Mouse (Mus musculus): ENCODE results near the gene Stk38l. TPM values are rescaled to one million over a fixed set of nuclear protein-coding genes. Genes with fewer than 3 reads are reported as not detected.
A peak's percentile ranks its signal among the peaks of the same experiment; 100 is the strongest.

Stk38l gene
- 10 to 100 TPM; 25.4 to 29.1 TPM for total RNA-seq (2021)

DNA sequence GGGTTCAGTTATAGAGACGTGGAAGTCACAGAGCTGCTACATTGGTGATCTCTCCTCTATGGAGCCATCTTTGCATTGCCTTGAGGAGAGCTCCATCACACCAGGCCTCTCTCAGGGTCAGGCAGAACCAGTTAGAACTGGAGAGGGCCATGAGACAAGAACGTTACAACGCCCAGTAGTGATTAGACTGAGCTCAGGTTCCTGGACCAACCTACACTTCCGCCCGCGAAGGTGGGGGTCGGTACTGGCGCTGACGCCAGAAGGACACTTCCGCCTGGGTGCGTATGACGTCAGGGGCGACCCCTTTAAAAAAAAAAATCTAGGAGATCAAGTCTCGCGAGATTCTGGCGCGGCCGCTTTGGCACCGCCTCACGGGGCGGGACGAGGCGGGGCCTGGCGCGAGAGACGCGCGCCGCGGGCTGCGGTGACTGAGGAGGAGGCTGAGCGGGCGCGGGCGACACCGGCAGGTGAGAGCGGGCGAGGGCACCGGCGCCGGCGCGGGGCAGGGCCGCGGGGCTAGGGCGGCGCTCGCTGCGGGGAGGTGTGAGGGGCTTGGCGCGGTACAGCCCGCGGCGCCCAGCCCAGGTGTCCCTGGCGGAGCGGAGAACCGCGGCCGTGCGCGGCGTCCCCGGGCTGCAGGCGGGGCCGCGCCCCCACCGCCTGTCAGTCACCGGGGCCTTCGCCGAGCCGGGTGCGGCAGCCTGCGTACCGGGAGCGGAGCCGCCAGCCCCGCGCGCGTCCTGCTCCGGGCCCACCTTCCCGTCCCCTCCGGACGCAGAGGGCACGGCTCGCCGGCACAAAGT is at the start of gene Stk38l:
Stk38l (plus strand) TSS at position 415 of the 803 bp plus-strand sequence.
- DNase-seq, result peak; percentile 97

DNA sequence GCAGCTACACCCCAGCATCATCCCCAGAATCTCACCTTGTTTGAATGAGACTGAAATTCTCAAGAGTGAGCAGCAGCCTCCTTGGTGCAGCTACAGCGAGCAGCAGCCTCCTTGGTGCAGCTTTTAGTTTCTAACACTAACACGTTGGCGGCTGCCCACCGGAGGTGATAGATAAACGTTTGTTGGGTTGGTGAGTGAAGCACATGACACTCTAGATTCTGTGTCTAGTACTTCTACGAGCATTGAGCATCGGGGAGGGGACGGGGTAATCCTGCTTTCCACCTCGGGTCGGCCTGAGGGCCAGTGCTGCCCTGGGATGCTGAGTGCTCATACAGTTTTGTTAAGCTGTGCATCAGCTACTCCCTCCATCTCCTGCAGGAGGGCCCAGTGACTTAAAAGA is 47.9 kb upstream of the Stk38l start:
- no peak for DNase-seq

DNA sequence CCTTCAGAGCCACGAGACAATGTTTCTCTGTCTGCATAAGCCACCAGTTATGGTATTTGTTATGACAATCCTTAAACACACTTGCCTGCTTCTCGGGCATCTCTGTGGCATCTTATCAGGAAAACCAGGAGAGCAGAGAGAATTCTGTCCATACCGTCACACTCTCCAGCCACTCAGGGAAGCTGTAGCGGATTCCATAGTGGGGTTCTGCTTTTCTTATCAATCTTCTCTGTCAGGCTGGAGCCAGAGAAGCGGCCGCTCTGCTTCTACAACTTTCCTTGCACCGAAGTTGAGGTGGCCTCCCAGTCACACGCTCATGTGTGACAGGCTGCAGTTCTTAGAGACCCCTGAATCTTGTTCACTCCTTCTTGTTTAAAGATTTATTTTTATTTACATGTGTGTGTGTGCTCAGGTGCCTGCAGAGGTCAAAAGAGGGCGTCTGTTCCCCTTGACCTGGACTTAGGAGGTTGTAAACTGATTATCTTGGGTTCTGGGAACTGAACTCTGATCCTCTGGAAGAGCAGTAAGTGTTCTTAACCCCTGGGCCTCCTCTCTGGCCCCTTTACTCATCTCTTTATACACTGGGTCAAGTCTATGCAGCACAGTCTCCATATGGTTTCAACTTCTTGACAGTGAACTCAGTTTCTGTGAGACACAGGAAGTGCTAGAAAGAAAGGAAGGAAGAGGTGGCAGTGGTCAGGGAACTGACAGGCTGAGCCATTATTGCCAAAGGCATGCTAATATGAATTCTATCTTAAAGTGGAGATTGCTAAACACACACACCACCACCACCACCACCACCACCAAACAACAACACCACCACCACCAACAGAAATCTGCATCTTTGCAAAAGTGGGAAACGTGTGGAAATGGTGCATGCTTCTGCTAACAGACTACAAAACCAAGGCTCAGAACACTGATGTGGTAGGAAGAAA is 46.4 kb upstream of the Stk38l start:
- DNase-seq, result no peak

DNA sequence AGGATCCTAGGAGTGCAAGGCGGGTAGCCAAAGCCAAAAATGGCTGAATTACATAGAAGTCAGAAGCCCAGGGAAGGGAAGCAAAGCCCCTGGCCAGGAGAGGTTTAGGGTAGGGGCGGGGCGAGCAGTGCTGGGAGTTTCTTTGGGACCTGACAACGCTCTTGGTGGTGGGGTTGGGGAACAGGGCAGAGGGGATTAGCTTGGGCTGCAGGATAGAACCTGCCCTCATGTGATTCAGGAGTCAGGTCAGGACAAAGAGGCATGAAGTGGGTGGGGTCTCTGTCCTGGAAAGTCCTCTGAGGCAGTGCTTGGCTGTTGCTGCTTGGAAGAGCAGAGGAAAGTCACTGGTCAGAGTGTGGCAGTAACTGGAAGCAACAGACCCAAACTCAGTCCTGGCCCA is 40.9 kb upstream of the Stk38l start:
- no peak for DNase-seq

DNA sequence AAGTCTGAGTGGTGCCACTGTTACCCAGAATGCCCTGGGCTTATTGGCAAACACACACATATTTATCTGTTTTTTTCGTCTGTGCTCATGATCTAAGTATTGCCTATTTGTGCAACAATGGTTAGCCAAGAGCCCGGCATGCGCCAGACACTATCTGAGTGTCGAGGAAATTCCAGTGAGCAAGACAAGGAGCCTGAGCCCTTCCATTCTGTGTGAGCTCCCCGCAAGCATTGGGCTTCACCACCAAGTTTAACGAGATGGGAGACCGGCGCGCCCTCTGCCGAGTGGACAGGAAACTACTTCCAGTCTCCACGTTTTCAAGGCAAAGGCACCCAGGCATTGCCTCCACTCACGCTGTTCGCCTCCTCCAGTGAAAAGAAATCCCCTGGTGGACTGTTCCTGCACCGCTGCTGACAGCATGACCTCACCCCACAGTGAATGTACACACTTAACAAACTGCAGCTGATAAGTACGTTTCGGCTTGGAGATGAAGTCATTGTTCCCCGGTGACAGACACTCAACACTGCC is 39.0 kb upstream of the Stk38l start:
- DNase-seq, result peak; percentile 89

DNA sequence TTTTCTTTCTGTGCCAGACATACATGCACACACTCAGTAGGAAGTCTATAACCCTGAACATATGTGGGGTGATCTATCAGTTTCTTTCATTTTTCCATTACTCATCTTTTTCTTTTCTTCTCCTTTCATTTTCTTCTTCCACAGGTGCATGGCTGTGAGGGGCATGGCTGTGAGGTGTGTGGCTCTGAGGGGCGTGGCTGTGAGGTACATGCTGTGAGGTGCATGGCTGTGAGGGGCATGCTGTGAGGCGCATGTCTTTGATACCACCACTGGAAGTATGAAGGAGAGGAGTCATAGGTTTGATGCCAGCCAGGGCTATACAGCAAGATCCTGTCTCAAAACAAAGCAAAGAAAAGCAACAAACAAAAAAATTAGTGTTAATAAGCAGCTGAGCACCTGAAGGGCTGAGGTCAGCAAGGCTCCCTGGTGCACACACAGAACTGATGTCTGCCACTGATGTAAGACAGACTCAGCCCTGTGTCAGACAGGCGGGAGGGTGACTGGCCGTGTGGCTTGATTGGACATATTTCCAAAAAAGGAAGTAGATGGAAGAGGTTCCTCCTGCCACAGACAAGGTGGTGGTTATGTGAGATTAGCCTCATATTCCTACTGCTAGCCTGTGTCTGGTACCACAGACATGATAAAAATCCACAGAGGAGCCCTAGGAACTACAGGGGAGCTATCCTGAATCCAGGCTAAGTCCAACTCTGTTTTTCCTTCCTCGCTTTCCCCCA is 38.2 kb upstream of the Stk38l start:
- DNase-seq, result peak; percentile 35

DNA sequence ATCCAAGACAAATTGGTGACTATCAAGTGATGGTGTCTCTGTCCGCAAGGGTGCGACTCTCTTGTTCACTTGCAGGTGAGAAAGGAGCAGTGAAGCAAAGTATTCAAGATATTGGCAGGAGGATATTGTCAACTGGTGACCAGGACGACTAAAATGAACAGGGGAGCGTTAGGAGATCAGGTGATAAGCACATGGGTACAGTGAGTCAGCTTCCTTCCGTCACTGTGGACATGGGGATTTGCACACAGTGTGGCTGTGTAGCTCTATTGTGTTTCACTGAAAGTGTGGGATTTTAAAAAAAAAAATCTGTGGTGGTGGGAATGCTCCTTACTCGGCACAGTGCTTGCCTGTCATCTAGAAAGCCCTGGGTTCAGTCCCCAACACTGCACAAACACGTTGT is 36.8 kb upstream of the Stk38l start:
- DNase-seq, result no peak

DNA sequence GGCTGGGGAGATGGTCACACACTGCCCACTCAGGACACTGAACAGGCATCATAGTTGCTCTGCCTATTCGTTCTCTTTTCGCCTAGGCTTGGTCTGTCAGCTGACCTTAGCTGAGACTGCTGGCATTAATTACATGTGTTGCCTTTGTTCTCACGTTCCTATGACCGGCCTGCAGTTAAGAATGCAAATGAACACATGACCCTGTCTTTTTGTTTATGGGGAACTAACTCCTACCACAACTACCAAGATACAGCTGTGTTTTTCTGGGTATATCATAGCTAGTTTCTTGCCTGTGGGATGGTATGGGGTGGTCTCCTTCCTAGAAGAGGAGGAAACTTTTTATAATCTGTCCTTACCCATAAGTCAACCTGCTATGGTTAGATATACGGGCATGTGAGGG is 35.9 kb upstream of the Stk38l start:
- DNase-seq, result no peak

DNA sequence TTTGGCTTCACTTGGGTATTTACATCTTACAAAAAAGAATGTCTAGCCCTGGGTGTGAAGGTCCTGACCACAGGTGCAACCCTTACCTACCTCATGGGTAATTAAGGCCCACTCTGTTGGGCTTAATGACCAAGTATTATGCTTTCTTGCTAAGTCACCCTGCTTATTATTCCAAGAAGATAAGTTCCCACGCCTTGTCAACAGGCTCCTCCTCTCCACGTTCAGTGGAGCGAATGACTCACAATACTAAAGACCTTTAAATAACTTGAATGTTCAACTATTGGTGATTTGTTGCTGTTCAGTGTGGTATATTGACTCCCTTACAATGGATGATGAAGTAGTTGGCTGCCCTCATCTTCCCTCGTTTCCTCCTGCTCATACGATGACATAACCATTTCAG is 27.0 kb upstream of the Stk38l start:
- no peak for DNase-seq

DNA sequence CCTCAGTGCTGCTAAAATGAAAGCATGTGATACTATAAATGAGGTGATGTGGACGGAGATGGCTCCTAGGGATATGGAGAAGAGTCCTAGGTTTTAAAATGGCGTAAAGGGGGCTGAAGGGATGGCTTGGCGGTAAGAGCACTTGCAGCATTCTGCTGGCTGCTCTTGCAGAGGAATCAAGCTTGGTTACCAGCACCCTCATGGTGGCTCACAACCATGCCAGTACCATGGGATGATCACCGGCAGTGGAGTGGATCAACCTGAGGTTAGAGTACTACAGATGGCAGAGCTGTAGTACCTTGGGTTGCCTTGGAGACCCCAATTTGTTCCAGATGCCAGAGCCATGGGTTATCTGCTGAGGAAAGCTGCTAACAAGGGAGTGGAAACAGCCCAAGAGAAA is 26.4 kb upstream of the Stk38l start:
- DNase-seq, result no peak

DNA sequence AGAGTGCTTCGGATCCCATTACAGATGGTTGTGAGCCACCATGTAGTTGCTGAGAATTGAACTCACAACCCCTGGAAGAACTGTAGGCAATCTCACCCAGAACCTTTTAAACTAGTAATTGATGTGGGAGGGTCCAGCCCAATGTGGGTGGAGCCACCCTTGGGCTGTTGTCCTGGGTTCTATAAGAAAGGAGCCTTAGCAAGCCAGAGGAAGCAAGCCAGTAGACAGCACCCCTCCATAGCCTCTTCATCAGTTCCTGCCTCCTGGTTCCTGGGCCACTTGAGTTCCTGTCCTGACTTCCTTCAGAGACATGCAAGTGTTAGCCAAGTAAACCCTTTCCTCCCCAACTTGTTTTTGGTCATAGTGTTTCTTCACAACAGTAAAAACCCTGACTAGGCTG is 24.3 kb upstream of the Stk38l start:
- no peak for DNase-seq

DNA sequence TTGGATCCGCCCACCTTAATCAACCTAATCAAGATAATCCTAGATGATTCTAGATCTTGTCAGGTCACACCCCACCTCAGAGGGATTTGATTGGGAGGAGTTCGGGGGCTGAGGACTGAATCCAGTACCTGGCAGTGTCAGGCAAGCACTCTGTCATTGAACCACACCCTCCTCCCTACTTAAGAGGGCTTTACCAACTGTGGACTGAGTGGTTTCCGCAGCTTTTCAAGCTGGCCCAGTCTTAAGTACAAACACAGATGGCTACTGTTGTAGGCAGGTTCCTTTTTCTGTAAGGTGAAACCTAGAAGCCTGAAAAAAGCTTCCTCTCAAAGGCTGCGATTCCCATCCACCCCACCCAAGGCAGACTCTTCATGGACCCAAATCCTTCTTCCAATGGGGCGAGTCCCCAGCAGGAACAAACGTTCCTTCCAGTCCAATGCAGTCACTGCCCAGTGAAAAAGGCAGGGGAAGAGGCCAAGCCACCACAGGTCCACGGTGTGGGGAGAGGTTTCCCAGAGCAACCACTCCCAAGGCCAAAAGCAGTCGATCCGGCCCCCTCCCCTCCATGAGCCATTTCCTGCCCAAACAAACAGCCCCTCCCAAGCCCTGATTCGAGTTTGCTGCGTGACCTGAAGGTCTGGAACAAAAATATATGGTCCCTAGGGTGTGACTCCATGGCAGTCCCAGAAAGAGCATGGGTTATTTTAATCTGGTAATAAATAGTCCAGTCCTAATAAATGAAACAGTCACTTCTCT is 22.5 kb upstream of the Stk38l start:
- DNase-seq, result peak; percentile 48

DNA sequence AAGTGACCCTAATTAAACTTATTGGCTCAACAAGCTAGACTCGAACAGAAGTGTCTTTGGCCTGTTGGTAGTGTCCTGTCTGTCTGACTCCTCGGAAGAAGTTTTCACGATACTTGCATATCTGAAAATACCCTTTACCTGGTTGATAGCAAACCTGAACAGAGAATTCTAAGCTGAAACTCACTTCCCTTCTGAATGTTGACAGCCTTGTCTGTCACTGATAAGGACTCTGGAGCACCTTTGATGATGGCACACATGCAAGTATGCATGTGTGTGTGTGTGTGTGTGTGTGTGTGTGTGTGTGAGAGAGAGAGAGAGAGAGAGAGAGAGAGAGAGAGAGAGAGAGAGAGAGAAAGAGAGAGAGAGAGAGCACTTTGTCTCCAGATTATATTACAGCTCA is 21.4 kb upstream of the Stk38l start:
- no peak for DNase-seq

DNA sequence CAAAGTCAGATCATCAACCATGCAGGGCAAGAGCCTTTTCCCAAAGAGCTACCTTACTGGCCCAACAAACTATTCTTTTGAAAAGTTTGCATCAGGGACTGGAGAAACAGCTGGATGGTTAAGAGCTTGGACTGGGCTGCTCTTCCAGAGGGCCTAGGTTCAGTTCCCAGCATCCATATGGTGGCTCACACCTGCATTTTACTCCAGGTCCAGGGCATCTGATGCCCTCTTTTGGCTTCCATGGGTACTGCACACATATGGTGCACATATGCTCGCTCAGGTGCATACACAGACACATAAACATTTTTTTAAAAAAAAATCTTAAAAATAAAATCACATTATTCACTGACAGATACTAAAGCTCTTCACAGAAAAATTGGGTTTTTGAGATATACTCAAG is 19.2 kb upstream of the Stk38l start:
- no peak for DNase-seq

DNA sequence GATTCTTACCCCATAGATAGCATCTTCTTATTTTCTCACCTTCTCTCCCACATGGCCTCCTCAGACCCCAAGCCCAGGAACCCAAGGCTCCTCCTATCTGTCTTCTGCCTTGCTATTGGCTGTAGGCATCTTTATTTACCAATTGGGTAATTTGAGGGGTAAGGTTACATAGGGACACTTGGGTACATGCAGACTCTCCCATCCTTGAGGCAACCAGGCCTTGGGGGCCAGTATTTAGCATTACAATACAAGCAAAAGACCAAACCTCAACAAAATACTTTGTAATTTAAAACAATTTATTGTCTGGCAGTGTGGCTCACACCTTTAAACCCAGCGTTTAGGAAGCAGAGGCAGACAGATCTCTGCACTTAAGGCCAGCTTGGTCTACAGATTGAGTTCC is 5.2 kb upstream of the Stk38l start:
- DNase-seq, result no peak

DNA sequence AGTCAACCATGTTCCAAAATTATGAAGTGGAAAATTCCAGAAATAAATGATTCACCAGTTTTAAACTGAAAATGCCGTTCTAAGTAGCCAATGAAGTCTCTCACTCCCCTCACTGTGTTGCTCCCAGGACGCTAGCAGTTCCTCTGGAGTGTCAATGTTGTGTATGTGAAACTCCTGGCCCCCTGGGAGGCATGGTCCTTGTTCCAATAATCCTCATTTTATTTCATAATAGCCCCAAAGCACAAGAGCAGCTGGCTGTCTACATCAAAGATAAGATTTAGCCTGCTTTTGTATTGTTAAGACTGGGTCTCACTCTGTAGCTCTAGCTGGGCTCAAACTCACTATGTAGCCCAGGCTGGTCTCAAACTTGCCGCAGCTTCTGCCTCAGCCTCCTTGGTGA is 990 bp upstream of the Stk38l start:
- no peak for DNase-seq

DNA sequence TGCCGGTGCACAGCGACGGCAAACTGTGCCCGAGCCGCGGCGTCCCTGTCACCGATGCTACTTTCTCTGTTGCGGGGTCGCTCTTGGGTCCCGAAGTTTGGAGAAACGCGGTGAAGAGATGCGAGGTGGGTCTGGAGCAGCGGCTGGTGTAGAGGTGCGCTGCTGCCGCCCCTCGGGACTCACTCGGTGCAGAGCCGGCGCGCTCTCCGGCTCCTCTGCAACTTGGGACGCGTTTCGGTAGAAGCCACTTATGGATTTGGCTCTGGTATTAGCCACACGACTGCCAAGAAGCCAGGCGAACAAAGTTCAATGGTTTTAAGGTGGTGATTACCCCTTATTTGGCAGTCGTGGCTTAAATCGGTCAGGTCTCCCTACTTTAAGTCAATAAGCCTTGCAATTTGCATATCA is 593 bp downstream of the Stk38l start:
- no peak for DNase-seq

DNA sequence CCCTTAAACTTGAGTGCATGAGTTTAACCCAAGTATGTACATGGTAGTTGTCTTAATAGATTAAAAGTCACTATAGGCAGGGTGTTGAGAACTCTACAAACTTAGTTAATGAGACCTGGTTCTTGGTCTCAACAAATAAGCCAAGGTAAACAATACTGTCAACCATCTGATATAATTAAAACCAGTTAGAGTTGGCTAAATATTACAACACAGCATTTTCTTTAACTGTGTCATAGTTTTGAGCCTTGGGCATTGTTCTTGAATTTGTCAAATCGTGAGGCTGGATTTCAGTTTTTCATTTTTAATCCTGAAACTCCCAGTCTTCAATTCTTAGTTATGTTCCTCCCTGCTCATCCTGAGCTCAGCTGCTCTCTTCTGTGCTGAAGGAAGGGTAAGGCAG is 6.2 kb downstream of the Stk38l start:
- DNase-seq, result no peak

DNA sequence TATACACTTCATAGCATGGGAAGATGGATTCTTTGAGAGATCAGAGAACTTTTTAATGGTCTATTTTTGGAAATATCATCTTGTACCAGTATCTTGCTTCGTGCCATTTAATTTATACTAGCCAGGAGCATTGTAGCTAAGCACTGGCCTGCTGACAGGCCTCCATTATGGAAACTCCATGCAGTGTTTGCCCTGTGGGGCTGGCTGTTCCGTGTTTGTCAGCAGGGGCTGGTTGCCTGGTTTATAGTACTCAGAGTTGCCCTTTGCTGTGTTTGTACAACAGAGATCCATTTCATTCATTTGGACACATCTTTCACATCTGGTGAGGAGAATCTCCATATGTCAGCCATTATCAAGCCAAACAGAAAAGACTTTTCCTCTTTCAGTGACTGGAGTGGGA is 6.9 kb downstream of the Stk38l start:
- no peak for DNase-seq

DNA sequence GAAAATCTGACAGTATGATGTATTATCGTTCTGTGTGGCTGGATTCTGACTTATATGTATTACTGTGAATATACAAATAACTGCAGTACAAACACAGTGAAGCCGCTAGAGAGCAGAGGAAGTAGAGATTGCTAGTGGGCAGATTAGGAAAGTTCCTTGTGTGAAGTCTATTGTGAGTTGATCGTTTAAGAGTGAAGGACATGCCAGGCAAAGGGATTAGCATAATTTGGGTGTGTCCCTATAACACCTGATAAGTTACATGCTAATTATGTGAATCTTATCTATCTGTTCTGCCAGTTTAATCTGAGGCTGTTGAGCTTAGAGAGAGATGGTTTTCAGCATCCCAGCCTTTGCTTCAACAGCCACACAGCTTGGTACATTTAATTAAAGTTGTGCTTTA is 7.4 kb downstream of the Stk38l start:
- no peak for DNase-seq

DNA sequence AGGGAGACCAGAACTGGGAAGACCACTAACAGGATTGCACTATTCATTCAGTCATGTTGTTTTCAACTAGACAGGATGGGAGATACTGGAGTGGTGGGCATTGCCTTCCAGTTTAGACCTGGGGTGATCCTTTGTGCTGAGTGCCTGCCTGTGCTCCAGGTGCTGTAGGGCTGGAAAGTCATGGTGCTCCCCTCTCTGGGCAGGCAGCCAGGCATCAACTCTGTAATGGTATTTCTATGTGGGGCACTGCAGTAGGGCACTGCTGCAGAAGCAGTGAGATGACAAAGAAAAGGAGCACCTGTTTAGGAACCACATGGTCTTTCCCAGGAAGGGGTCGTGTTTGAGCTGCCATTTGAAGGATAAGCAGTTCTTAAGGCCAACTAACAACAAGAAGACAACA is 7.9 kb downstream of the Stk38l start:
- DNase-seq, result peak; percentile 55

DNA sequence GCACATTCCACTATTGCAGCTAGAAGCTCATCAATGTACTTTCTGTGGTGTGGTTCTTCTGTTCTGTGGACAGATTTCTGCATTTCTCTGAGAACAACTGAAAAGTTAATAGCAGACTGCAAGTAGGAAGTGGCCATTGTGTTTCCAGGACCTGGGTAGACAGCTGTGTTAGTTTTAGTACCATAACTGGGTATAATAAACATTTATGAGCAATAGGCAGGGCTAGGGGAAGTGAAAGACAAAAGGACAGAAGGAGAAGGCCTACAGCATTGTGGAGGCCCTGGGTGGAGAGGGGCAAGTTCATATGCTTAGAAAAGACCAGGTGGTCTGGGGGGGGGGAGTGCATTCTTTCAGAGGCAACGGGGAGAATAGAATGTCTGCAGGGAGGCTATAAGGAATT is 8.8 kb downstream of the Stk38l start:
- no peak for DNase-seq

Measured in heart, postnatal 4 days (tissue).